Mouse (Mus musculus) ovary, adult 18-20 months (tissue): ENCODE measurements around the gene Lrrc28.

Experiments used
- DNase-seq: peaks from one replicate; pipeline ENCODE4 v3.0.0; 2022; ENCODE audit warnings: low spot score, mixed read lengths

Lrrc28 gene

GRCm38 (mm10) chr7:67645681-67646014 lies 580 bp upstream of the Lrrc28 start:
- no peak for DNase-seq

GRCm38 (mm10) chr7:67644291-67644690 lies 777 bp downstream of the Lrrc28 start:
- DNase-seq = no peak

- no peak for DNase-seq
Observed at GRCm38 (mm10) chr7:67642955-67643354, 2.1 kb downstream of the Lrrc28 start.

- no peak for DNase-seq
Observed at GRCm38 (mm10) chr7:67639006-67639405, 6.1 kb downstream of the Lrrc28 start.

GRCm38 (mm10) chr7:67636161-67636560 lies 8.9 kb downstream of the Lrrc28 start:
- no peak for DNase-seq

GRCm38 (mm10) chr7:67634210-67634609 lies 10.9 kb downstream of the Lrrc28 start:
- no peak for DNase-seq

GRCm38 (mm10) chr7:67632380-67632779 lies 12.7 kb downstream of the Lrrc28 start:
- no peak for DNase-seq

GRCm38 (mm10) chr7:67630817-67631216 lies 14.3 kb downstream of the Lrrc28 start:
- peak; percentile 32 for DNase-seq

GRCm38 (mm10) chr7:67629681-67630080 lies 15.4 kb downstream of the Lrrc28 start:
- no peak for DNase-seq

GRCm38 (mm10) chr7:67626671-67627070 lies 18.4 kb downstream of the Lrrc28 start:
- DNase-seq = no peak

- no peak for DNase-seq
Observed at GRCm38 (mm10) chr7:67622151-67622550, 22.9 kb downstream of the Lrrc28 start.

- no peak for DNase-seq
Observed at GRCm38 (mm10) chr7:67619836-67620235, 25.2 kb downstream of the Lrrc28 start.

GRCm38 (mm10) chr7:67618316-67618715 lies 26.8 kb downstream of the Lrrc28 start:
- DNase-seq = no peak

GRCm38 (mm10) chr7:67617646-67618045 lies 27.4 kb downstream of the Lrrc28 start:
- no peak for DNase-seq

- DNase-seq = no peak
Observed at GRCm38 (mm10) chr7:67616890-67617289, 28.2 kb downstream of the Lrrc28 start.

GRCm38 (mm10) chr7:67614464-67614861 lies 30.6 kb downstream of the Lrrc28 start:
- no peak for DNase-seq

GRCm38 (mm10) chr7:67613795-67614463 lies 31.1 kb downstream of the Lrrc28 start:
- no peak for DNase-seq

GRCm38 (mm10) chr7:67608348-67609024 lies 36.6 kb downstream of the Lrrc28 start:
- no peak for DNase-seq

GRCm38 (mm10) chr7:67607669-67608347 lies 37.3 kb downstream of the Lrrc28 start:
- DNase-seq = no peak

- no peak for DNase-seq
Observed at GRCm38 (mm10) chr7:67606250-67606649, 38.8 kb downstream of the Lrrc28 start.

- no peak for DNase-seq
Observed at GRCm38 (mm10) chr7:67605114-67605513, 40.0 kb downstream of the Lrrc28 start.

- no peak for DNase-seq
Observed at GRCm38 (mm10) chr7:67598050-67598449, 47.0 kb downstream of the Lrrc28 start.

GRCm38 (mm10) chr7:67596961-67597360 lies 48.1 kb downstream of the Lrrc28 start:
- no peak for DNase-seq
